ENCODE assay signal across 8 mouse cellular contexts in the genomic region with DNA sequence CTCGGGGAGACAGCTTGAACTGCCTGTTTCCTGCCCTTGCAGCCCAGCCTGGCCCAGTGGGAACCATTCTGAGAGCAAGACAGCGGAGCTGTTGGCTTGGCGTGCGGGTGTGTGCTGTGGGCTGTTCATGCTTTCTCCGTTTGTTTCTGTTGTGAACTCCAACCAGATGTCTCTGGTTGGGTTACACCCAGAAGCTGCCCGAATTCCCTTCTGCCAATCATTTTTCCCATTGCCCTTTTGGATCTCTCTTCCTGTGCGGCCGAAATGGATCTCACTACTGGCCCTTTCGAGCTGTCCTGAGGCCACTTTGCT. TPM values are rescaled to one million over a fixed set of nuclear protein-coding genes. Genes with fewer than 3 reads are reported as not detected.
DNase-seq lines count a peak whose midpoint lies in the region; ATAC-seq lines count a peak whose summit lies in the region.

No protein-coding gene starts in this region.

- H3K27me3 ChIP-seq in kidney, embryonic 16.5 days (ENCODE audit: insufficient read depth, low read length): peaks cover 7% of the 10 kb centered on the region
- H3K27me3 ChIP-seq in embryonic facial prominence, embryonic 14.5 days (replicated peaks; ENCODE audit: control insufficient read depth, insufficient read depth, low read length): peaks cover 6% of the 10 kb centered on the region; the same call in 1 of the 2 replicates
- H3K27me3 ChIP-seq in hindbrain, embryonic 14.5 days (ENCODE audit: control insufficient read depth, insufficient read depth, low read length): peaks cover 13% of the 10 kb centered on the region
- no peaks in the 10 kb centered on the region for H3K27me3 ChIP-seq in lung, embryonic 16.5 days (ENCODE audit: control insufficient read depth, insufficient read depth, low read depth, low read length)

- H3K9ac ChIP-seq in kidney, embryonic 16.5 days (replicated peaks; ENCODE audit: low read length): no peak overlapping the region; the same call in 1 of the 2 replicates
- H3K9ac ChIP-seq in embryonic facial prominence, embryonic 14.5 days (ENCODE audit: low read depth, low read length): peak overlapping the region; percentile 46; the same call in 1 of the 2 replicates
- 0 out of 2 replicates have a peak overlapping the region, but pooled peaks have one; percentile 6 for H3K9ac ChIP-seq in hindbrain, embryonic 14.5 days
- peak overlapping the region; percentile 24; the same call in 1 of the 2 replicates for H3K9ac ChIP-seq in lung, embryonic 16.5 days (ENCODE audit: low read length)

- DNase-seq in kidney, adult 11 months: no peak
- peak; percentile 67 for DNase-seq in embryonic facial prominence, embryonic 14.5 days (ENCODE audit: low spot score)
- no peak for DNase-seq in hindbrain, embryonic 14.5 days (ENCODE audit: low spot score)
- no peak for DNase-seq in left cerebral cortex, adult 18-20 months (ENCODE audit: low spot score in 2 of 2)
- DNase-seq in cerebellum, adult 11 months: no peak

- no peaks in the 10 kb centered on the region for H3K9me3 ChIP-seq in kidney, embryonic 16.5 days (ENCODE audit: low read length)
- H3K9me3 ChIP-seq in embryonic facial prominence, embryonic 14.5 days (ENCODE audit: control insufficient read depth, low read length): no peaks in the 10 kb centered on the region
- H3K9me3 ChIP-seq in hindbrain, embryonic 14.5 days (ENCODE audit: control insufficient read depth, low read length): no peaks in the 10 kb centered on the region
- no peaks in the 10 kb centered on the region for H3K9me3 ChIP-seq in lung, embryonic 16.5 days (ENCODE audit: control insufficient read depth, low read length)

- H3K27ac ChIP-seq in kidney, embryonic 16.5 days (ENCODE audit: low read length): peak overlapping the region; percentile 9; the same call in 1 of the 2 replicates
- H3K27ac ChIP-seq in embryonic facial prominence, embryonic 14.5 days (replicated peaks; ENCODE audit: low read depth, low read length): peak overlapping the region; percentile 76
- no peak overlapping the region for H3K27ac ChIP-seq in hindbrain, embryonic 14.5 days
- peak overlapping the region; percentile 57 for H3K27ac ChIP-seq in lung, embryonic 16.5 days (ENCODE audit: low read length)

- no peaks in the 10 kb centered on the region for H3K36me3 ChIP-seq in kidney, embryonic 16.5 days (ENCODE audit: insufficient read depth, low read length)
- no peaks in the 10 kb centered on the region for H3K36me3 ChIP-seq in embryonic facial prominence, embryonic 14.5 days (ENCODE audit: control insufficient read depth, insufficient read depth, low read length)
- H3K36me3 ChIP-seq in hindbrain, embryonic 14.5 days (replicated peaks; ENCODE audit: control insufficient read depth, insufficient read depth): no peaks in the 10 kb centered on the region
- no peaks in the 10 kb centered on the region for H3K36me3 ChIP-seq in lung, embryonic 16.5 days (ENCODE audit: control insufficient read depth, insufficient read depth, low read length)

- peak overlapping the region; percentile 35 for H3K4me2 ChIP-seq in kidney, embryonic 16.5 days (replicated peaks; ENCODE audit: low read depth, low read length)
- H3K4me2 ChIP-seq in embryonic facial prominence, embryonic 14.5 days (ENCODE audit: low read depth, low read length): peak overlapping the region; percentile 96
- H3K4me2 ChIP-seq in hindbrain, embryonic 14.5 days (replicated peaks): peak overlapping the region; percentile 97
- peak overlapping the region; percentile 92 for H3K4me2 ChIP-seq in lung, embryonic 16.5 days (ENCODE audit: low read depth, low read length)

- ATAC-seq in kidney, embryonic 16.5 days (ENCODE audit: low FRiP score, low TSS enrichment): no peak
- no peak for ATAC-seq in embryonic facial prominence, embryonic 14.5 days (ENCODE audit: low read depth)
- ATAC-seq in hindbrain, embryonic 14.5 days (ENCODE audit: low FRiP score): no peak
- no peak for ATAC-seq in lung, embryonic 16.5 days (ENCODE audit: low read depth)
- ATAC-seq in megakaryocyte-erythroid progenitor cell, adult 5-6 weeks (replicated peaks; ENCODE audit: low FRiP score, low TSS enrichment, poor library complexity, severe bottlenecking): no peak

- peak overlapping the region; percentile 14; the same call in 1 of the 2 replicates for H3K4me3 ChIP-seq in kidney, embryonic 16.5 days (ENCODE audit: low read length)
- peak overlapping the region; percentile 61 for H3K4me3 ChIP-seq in embryonic facial prominence, embryonic 14.5 days (ENCODE audit: low read depth, low read length)
- H3K4me3 ChIP-seq in hindbrain, embryonic 14.5 days (replicated peaks; ENCODE audit: low read length): no peak overlapping the region
- H3K4me3 ChIP-seq in lung, embryonic 16.5 days (ENCODE audit: low read length): peak overlapping the region; percentile 8

- H3K4me1 ChIP-seq in kidney, embryonic 16.5 days (ENCODE audit: insufficient read depth, low read length): peaks cover 65% of the 10 kb centered on the region
- peaks cover 52% of the 10 kb centered on the region for H3K4me1 ChIP-seq in embryonic facial prominence, embryonic 14.5 days (ENCODE audit: control insufficient read depth, insufficient read depth, low read length)
- H3K4me1 ChIP-seq in hindbrain, embryonic 14.5 days (replicated peaks; ENCODE audit: control insufficient read depth, insufficient read depth, low read length): peaks cover 25% of the 10 kb centered on the region
- peaks cover 41% of the 10 kb centered on the region for H3K4me1 ChIP-seq in lung, embryonic 16.5 days (replicated peaks; ENCODE audit: control insufficient read depth, insufficient read depth, low read length)

- 43% methylated on average over 9 of the region's 9 CpGs for WGBS in kidney, embryonic 16.5 days
- WGBS in embryonic facial prominence, embryonic 14.5 days: 36% methylated on average over 9 of the region's 9 CpGs
- 57% methylated on average over 9 of the region's 9 CpGs for WGBS in hindbrain, embryonic 14.5 days
- WGBS in lung, embryonic 16.5 days: 47% methylated on average over 9 of the region's 9 CpGs

RNA-seq across cellular contexts. Expression of gene Fam43a, which starts 4.0 kb away (rescaled TPM):
- polyA plus RNA-seq in kidney, embryonic 16.5 days (2015; fragmentation: Nextera tagmentation; extraction: Ambion mirVana): 25.2 and 26.0 TPM in 2 replicates
- 12.1 and 15.2 TPM in 2 replicates for polyA plus RNA-seq in embryonic facial prominence, embryonic 14.5 days (2014; fragmentation: Nextera tagmentation; extraction: Ambion mirVana)
- 10.2 and 10.7 TPM in 2 replicates for polyA plus RNA-seq in hindbrain, embryonic 14.5 days (2014; fragmentation: Nextera tagmentation; extraction: Ambion mirVana)
- 23.0 and 24.3 TPM in 2 replicates for polyA plus RNA-seq in lung, embryonic 16.5 days (2015; fragmentation: Nextera tagmentation; extraction: Ambion mirVana)
- total RNA-seq in left cerebral cortex, adult 18-20 months (2021): 10 to 100 TPM; 17.1 to 18.0 TPM
- 0.82 and 2.4 TPM in 2 replicates for total RNA-seq in megakaryocyte-erythroid progenitor cell, adult 5-6 weeks (2014; fragmentation: Nextera tagmentation)
- 0.75 and 2.4 TPM in 2 replicates for total RNA-seq in megakaryocyte-erythroid progenitor cell, adult 5-6 weeks (2017)

RNA-seq across cellular contexts. Expression of gene Lsg1, which starts 16.1 kb away (rescaled TPM):
- polyA plus RNA-seq in kidney, embryonic 16.5 days (2015; fragmentation: Nextera tagmentation; extraction: Ambion mirVana): 62.2 and 69.0 TPM in 2 replicates
- polyA plus RNA-seq in embryonic facial prominence, embryonic 14.5 days (2014; fragmentation: Nextera tagmentation; extraction: Ambion mirVana): 52.2 and 59.3 TPM in 2 replicates
- 44.3 and 50.0 TPM in 2 replicates for polyA plus RNA-seq in hindbrain, embryonic 14.5 days (2014; fragmentation: Nextera tagmentation; extraction: Ambion mirVana)
- polyA plus RNA-seq in lung, embryonic 16.5 days (2015; fragmentation: Nextera tagmentation; extraction: Ambion mirVana): 55.1 and 57.1 TPM in 2 replicates
- total RNA-seq in left cerebral cortex, adult 18-20 months (2021): 10 to 100 TPM; 18.3 to 21.1 TPM
- total RNA-seq in megakaryocyte-erythroid progenitor cell, adult 5-6 weeks (2014; fragmentation: Nextera tagmentation): 55.9 and 70.8 TPM in 2 replicates
- total RNA-seq in megakaryocyte-erythroid progenitor cell, adult 5-6 weeks (2017): 85.3 and 89.6 TPM in 2 replicates

RNA-seq across cellular contexts. Expression of gene Tmem44, which starts 52.8 kb away (rescaled TPM):
- 16.8 and 19.7 TPM in 2 replicates for polyA plus RNA-seq in kidney, embryonic 16.5 days (2015; fragmentation: Nextera tagmentation; extraction: Ambion mirVana)
- 13.8 and 20.7 TPM in 2 replicates for polyA plus RNA-seq in embryonic facial prominence, embryonic 14.5 days (2014; fragmentation: Nextera tagmentation; extraction: Ambion mirVana)
- polyA plus RNA-seq in hindbrain, embryonic 14.5 days (2014; fragmentation: Nextera tagmentation; extraction: Ambion mirVana): 63.9 and 76.4 TPM in 2 replicates
- 23.5 and 23.8 TPM in 2 replicates for polyA plus RNA-seq in lung, embryonic 16.5 days (2015; fragmentation: Nextera tagmentation; extraction: Ambion mirVana)
- 10 to 100 TPM; 60.4 to 64.9 TPM for total RNA-seq in left cerebral cortex, adult 18-20 months (2021)
- 0.25 TPM in 1 of 2 replicates, not detected in the other for total RNA-seq in megakaryocyte-erythroid progenitor cell, adult 5-6 weeks (2014; fragmentation: Nextera tagmentation)
- 0.14 and 0.30 TPM in 2 replicates for total RNA-seq in megakaryocyte-erythroid progenitor cell, adult 5-6 weeks (2017)

Comparison
In these comparisons a context has a peak if more than half of its experiments do, and no peak if none do; other contexts are left out.
1. H3K4me2 ChIP-seq: peak in every context shown above with its lines; median percentile 97 in hindbrain, embryonic 14.5 days; 96 in embryonic facial prominence, embryonic 14.5 days; 92 in lung, embryonic 16.5 days; 35 in kidney, embryonic 16.5 days.